Mouse (Mus musculus): ENCODE measurements at regions not wholly inside any gene's neighbourhood (a gene's known extent, or its start where the extent isn't known, plus 50 kb on each side); places are given as distances from the start of the nearest gene placed in this dataset.

DNA sequence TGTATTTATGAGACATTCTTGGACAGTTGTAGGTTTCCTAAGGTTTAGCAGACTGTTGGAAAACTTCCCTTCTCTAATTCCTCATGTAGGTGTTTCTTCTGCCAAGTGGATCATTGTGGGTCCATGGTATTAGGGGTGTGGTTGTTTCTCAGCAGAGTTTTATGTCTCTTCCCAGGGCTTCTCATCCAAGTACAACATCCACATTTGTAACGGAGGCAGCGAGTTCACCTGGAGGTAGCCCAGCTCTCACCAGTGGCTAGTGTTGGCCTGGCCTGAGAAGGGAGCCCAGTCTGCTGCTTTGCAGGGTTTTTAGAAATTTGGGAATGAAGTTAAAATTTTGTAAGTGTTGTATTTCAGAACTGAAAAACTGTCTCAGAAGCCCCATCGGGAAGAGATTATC, 122.4 kb downstream of the Wnt5a start:
- Histone ChIP-seq H3K27ac (no peak overlapping the region), H3K4me3 (replicated peaks) (no peak overlapping the region)
- WGBS = 67% methylated on average over 3 of the region's 3 CpGs

DNA sequence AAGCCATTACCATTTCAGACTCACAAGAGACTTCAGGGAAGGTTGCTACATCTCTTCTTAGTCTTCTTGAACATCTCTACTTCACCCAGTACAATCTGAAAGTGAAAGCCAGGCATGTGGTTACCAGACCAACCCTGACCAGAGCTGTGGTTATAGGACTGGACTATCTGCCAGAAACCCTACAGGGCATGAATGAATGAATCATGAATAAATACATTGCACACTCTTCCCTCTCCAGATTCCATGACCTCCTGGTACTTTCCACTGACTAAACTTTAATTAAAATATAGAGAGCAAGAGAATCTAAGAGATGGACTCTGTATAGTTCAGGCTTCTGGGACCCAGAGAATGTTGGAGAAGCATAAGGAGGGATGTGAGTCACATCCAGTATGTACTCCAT, 130.6 kb downstream of the Wnt5a start:
- no peaks in the 10 kb centered on the region for H3K36me3 ChIP-seq
- no peak overlapping the region for H3K4me3 ChIP-seq (replicated peaks)
- H3K4me1 ChIP-seq (replicated peaks) = no peaks in the 10 kb centered on the region
- no peak overlapping the region for H3K27ac ChIP-seq
- no peak for ATAC-seq
- H3K27me3 ChIP-seq (replicated peaks) = no peaks in the 10 kb centered on the region
- no peaks in the 10 kb centered on the region for H3K9me3 ChIP-seq
- no peak overlapping the region for H3K4me2 ChIP-seq (replicated peaks)
- H3K9ac ChIP-seq = no peak overlapping the region

More for the DNA sequence above, 122.4 kb downstream of the Wnt5a start:
- no peak overlapping the region for H3K9ac ChIP-seq
- H3K9me3 ChIP-seq = no peaks in the 10 kb centered on the region
- H3K4me1 ChIP-seq (replicated peaks) = no peaks in the 10 kb centered on the region
- no peaks in the 10 kb centered on the region for H3K27me3 ChIP-seq (replicated peaks)
- no peak for ATAC-seq
- no peaks in the 10 kb centered on the region for H3K36me3 ChIP-seq
- H3K4me2 ChIP-seq (replicated peaks) = no peak overlapping the region

DNA sequence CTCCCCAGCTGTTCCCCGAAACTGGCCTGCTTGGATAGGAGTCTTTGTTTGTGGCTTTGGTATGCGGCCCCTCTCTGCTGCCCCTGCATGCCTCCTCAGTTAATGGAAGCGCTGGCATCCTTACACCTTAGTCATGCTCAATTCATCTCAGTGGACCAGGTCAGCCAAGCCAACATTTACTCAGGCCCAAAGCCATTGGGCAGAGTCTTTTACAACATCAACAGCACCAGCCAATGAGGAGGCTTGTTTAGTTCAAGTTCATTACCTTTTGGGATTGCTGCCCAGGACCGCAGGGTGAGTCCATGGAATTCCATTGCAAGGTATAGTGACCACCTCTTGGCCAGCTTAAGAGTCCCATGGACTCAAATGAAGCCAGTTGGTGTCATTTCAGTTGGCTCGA, 134.5 kb downstream of the Wnt5a start:
- Histone ChIP-seq H3K4me3 (replicated peaks) (no peak overlapping the region), H3K9me3 (no peaks in the 10 kb centered on the region), H3K27ac (no peak overlapping the region), H3K27me3 (replicated peaks) (no peaks in the 10 kb centered on the region), H3K4me2 (replicated peaks) (no peak overlapping the region), H3K36me3 (no peaks in the 10 kb centered on the region), H3K9ac (no peak overlapping the region), H3K4me1 (replicated peaks) (no peaks in the 10 kb centered on the region)
- WGBS = 80% methylated on average over 5 of the region's 5 CpGs
- no peak for ATAC-seq

DNA sequence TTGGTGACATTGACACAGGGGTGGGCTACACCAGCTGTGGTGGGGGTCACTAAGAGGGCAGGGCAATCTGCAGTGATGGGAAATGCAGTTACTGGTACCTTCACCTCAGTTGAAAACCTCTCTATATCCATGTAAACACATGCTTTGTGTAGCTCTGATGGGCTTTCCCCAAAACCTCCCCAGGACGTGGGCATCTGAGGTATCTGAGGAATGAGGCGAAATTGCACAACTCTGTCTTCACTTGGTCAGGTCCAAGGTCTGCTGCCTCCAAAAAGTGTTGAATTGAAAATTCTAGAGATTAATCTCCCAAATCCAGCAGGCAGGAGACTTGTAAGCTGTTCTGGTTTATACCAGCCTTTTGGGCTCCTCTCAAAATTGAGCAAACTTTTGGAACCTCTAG, 141.3 kb downstream of the Wnt5a start:
- Histone ChIP-seq H3K9me3 (no peaks in the 10 kb centered on the region), H3K9ac (no peak overlapping the region), H3K4me3 (replicated peaks) (no peak overlapping the region), H3K4me1 (replicated peaks) (no peaks in the 10 kb centered on the region), H3K27ac (no peak overlapping the region), H3K36me3 (no peaks in the 10 kb centered on the region), H3K27me3 (replicated peaks) (no peaks in the 10 kb centered on the region), H3K4me2 (replicated peaks) (no peak overlapping the region)
- 76% methylated on average over 2 of the region's 2 CpGs for WGBS
- ATAC-seq = no peak

DNA sequence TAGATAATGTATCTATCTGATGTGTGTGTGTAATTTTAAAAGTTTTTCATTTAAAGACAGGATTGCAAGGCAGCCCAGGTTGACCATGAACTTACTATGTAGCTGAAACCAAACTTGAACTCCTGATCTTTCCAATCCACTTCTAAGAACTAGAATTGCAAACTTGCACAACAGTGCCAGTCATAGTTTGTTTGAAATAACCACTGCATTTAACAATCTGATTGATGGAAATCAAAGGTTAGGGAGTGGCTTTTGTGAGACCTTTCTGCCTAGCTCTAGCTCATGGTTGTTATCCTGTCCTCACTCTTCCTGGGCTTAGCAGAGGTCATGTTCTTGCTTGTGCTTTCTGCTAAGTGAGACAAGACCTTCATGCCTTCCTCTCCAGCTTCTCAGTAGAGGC, 144.9 kb downstream of the Wnt5a start:
- no peaks in the 10 kb centered on the region for H3K4me1 ChIP-seq (replicated peaks)
- H3K9ac ChIP-seq = no peak overlapping the region
- no peaks in the 10 kb centered on the region for H3K9me3 ChIP-seq
- no peaks in the 10 kb centered on the region for H3K36me3 ChIP-seq
- H3K4me2 ChIP-seq (replicated peaks) = no peak overlapping the region
- ATAC-seq = no peak
- no peaks in the 10 kb centered on the region for H3K27me3 ChIP-seq (replicated peaks)
- no peak overlapping the region for H3K4me3 ChIP-seq (replicated peaks)
- no peak overlapping the region for H3K27ac ChIP-seq

DNA sequence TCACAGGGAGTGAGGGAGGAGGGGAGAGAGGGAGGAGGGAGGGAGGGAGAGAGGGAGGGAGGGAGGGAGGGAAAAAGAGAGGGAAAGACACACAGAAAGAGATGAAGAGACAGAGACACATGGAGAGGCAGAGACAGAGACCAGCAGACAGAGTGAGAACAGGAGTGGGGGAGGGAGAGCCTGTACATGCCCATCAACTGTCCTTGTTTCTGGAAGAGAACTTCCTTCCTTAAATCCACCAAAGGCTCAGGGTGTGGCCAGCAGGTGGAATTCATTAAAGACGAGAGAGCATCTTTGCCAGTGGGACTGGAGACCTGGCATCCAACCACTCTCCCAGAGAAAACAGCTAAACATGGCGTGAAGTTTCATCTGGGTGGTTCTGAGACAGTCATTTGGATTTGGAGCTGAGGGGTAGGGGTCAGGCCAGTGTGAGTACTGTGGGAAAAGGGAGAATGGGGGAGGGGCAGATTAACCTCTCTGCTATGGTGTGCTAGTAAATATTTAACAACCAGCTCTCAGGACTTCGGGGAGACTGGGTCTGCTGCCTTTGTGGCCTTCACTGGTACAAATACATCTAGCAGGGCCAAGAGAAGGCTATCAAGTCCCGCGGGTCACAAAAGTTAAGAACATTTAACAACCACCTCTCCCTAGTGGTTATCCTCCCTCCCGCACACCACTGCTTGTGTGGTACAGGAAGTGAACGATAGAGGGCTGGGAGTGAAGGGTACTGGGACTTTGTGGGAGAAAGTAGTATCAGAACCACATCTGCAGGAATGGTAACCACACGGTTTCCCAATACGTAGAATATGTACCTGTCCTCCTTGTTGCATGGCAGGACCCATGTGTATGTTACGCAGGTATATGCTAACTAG, 148.7 kb downstream of the Wnt5a start:
- H3K36me3 ChIP-seq = no peaks in the 10 kb centered on the region
- 65% methylated on average over 10 of the region's 10 CpGs for WGBS
- H3K9ac ChIP-seq = no peak overlapping the region
- no peaks in the 10 kb centered on the region for H3K27me3 ChIP-seq (replicated peaks)
- H3K9me3 ChIP-seq = no peaks in the 10 kb centered on the region
- ATAC-seq = no peak
- H3K4me1 ChIP-seq (replicated peaks) = no peaks in the 10 kb centered on the region
- H3K4me2 ChIP-seq (replicated peaks) = no peak overlapping the region
- no peak overlapping the region for H3K27ac ChIP-seq
- H3K4me3 ChIP-seq (replicated peaks) = no peak overlapping the region

DNA sequence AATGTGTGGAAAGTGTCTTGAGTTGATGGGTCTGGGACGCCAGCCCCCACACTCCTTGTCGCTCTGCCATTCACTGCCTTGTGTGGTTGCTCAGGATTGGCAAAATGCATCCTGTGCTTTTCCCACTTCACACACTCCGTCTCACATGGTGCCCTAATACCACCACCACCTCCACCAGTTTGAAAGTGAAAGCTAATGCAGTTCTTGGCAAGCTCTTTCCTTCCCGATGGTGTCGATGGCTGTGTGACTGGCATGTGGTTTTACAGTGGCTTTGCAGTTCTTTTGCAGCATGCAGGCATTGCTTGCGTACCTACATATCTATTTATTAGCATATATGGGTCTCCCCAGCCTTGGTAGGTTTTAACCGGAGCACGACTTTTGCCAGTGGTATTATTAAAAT, 152.7 kb downstream of the Wnt5a start:
- ATAC-seq = no peak
- Histone ChIP-seq H3K27ac (no peak overlapping the region), H3K9ac (no peak overlapping the region), H3K4me1 (replicated peaks) (no peaks in the 10 kb centered on the region), H3K4me3 (replicated peaks) (no peak overlapping the region), H3K9me3 (no peaks in the 10 kb centered on the region), H3K4me2 (replicated peaks) (no peak overlapping the region), H3K27me3 (replicated peaks) (no peaks in the 10 kb centered on the region), H3K36me3 (no peaks in the 10 kb centered on the region)
- 84% methylated on average over 8 of the region's 8 CpGs for WGBS

DNA sequence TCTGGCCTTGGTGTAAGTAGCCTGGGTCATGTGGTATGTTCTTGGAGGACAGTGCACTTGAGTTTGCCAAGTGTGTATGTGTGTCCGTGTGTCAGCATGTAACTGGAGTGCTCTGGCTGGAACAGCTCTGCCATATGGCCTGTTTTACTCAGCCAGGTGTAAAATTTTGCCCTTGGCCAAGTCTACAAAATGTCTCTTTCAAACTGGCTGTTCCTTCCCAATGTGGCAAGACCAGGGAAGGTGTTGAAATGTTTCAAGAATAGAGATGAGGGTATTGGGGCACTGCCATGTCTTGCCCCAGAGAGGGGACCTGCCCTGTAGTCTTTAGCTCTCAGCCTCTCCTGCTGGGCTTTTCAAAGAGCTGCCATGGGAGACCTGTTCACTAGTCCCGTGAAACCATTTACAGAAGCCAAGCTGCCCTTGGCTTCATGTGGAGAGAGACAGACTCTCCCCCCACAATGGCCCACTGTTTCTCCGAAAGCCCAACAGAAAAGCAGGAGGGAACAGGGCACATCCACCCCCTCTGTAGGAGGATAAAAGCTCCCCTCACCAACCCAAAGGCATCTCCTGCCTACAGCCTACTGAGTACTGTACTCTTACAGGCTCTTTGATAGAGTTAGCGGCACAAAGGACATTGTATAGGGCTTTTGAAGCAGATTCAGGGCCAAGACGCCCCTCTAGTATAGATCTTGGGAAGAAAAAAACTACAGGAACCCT, 156.5 kb downstream of the Wnt5a start:
- Histone ChIP-seq H3K9me3 (no peaks in the 10 kb centered on the region), H3K9ac (no peak overlapping the region), H3K27me3 (replicated peaks) (no peaks in the 10 kb centered on the region), H3K4me3 (replicated peaks) (no peak overlapping the region), H3K27ac (no peak overlapping the region), H3K4me1 (replicated peaks) (no peaks in the 10 kb centered on the region), H3K4me2 (replicated peaks) (no peak overlapping the region), H3K36me3 (no peaks in the 10 kb centered on the region)
- no peak for ATAC-seq
- WGBS = 77% methylated on average over 5 of the region's 5 CpGs

DNA sequence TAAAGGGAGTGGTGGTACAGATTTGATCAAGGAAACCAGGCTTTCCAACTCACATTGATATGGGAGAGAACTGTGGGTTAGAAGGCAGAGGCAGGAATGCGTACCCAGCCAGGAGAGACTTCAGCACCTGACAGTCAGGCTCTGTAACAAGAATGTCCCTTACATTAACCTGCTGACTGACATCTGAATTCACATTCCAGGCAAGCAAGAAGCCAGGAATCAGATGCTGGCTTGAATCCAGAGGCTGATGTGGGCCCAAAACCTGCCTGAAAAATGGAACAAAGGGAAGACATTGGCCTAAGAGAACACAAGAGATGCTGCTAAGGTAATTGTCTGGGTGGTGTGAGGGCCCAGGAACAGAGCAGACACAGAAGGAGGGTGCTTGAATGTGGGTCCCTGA, 158.8 kb downstream of the Wnt5a start:
- no peak overlapping the region for H3K4me2 ChIP-seq (replicated peaks)

DNA sequence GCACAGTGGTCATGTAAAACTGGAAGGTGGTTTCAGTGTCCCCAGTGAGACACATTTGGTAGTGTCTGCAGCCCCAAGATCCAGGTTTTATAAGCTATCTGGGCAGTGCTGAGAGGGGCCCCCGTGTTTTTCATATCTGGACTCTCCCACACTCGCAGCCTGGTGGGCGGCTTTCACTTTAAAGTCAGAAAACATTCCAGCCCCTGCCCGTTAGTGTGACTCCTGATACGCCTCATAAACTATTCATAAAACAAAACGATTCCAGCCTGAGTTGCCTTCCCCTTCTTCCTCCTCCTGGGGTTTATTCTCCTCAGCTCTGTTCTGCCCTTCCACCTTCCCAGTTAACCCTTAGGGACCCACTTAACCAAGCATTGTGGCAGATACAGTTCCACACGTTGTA, 159.6 kb downstream of the Wnt5a start:
- Histone ChIP-seq H3K9ac (no peak overlapping the region), H3K4me3 (replicated peaks) (no peak overlapping the region), H3K27me3 (replicated peaks) (no peaks in the 10 kb centered on the region), H3K9me3 (no peaks in the 10 kb centered on the region), H3K27ac (no peak overlapping the region), H3K4me1 (replicated peaks) (no peaks in the 10 kb centered on the region), H3K4me2 (replicated peaks) (no peak overlapping the region; the same call in 1 of the 2 replicates), H3K36me3 (no peaks in the 10 kb centered on the region)
- 37% methylated on average over 7 of the region's 7 CpGs for WGBS
- ATAC-seq = no peak

More for the DNA sequence above, 158.8 kb downstream of the Wnt5a start:
- H3K9me3 ChIP-seq = no peaks in the 10 kb centered on the region
- no peak for ATAC-seq
- no peak overlapping the region for H3K4me3 ChIP-seq (replicated peaks)
- H3K4me1 ChIP-seq (replicated peaks) = no peaks in the 10 kb centered on the region
- H3K27ac ChIP-seq = no peak overlapping the region
- H3K9ac ChIP-seq = no peak overlapping the region
- 78% methylated on average over 1 of the region's 1 CpGs for WGBS
- no peaks in the 10 kb centered on the region for H3K27me3 ChIP-seq (replicated peaks)
- no peaks in the 10 kb centered on the region for H3K36me3 ChIP-seq

DNA sequence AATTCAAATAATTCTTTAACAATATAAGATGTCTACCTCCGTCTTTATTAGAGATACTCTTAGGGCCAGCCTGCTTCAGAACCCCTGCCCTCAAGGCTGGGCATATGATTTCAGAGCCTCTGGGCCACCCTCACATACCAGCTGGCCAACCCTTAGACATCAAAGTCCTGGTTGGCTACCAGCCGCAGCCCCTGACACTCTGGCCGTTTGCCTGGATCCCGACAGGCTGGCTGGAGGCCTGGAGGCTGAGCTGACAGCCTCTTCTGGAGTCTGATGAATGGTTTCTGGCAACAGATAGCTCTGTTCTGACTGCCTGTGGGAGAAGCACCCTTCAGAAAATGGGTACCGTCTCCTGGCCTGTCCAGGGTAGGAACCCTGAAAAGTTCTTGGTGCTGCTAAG, 170.9 kb downstream of the Wnt5a start:
- no peak overlapping the region for H3K9ac ChIP-seq
- peak; percentile 31; the same call in 1 of the 2 replicates for ATAC-seq
- H3K27me3 ChIP-seq (replicated peaks) = no peaks in the 10 kb centered on the region; the same call in 1 of the 2 replicates
- H3K27ac ChIP-seq = no peak overlapping the region
- no peaks in the 10 kb centered on the region for H3K9me3 ChIP-seq
- H3K4me3 ChIP-seq (replicated peaks) = no peak overlapping the region
- no peaks in the 10 kb centered on the region for H3K4me1 ChIP-seq (replicated peaks)
- WGBS = 29% methylated on average over 5 of the region's 5 CpGs
- H3K36me3 ChIP-seq = no peaks in the 10 kb centered on the region
- no peak overlapping the region for H3K4me2 ChIP-seq (replicated peaks)

DNA sequence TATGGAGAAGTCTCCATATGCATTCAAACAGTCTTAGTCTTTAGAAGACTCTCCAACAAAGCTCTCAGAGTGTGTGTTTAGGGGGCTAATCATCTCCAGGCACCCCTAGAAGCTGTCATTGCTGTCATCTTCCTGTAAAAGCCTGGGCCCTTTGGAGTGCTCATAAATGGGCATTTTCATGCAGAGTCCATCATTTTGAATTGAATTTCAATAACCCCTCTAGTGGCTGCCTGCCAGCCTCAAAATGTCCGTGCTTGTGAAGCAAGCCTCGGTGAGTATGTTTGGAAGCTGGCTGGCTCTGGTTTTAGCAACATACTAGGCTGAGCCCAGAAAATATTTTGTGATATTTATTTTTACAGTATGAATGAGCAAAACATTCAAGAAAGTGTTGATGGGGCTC, 195.2 kb downstream of the Wnt5a start:
- H3K36me3 ChIP-seq = no peaks in the 10 kb centered on the region
- ATAC-seq = no peak
- no peak overlapping the region for H3K4me2 ChIP-seq (replicated peaks)
- H3K27me3 ChIP-seq (replicated peaks) = no peaks in the 10 kb centered on the region
- H3K4me3 ChIP-seq (replicated peaks) = no peak overlapping the region
- H3K27ac ChIP-seq = no peak overlapping the region
- no peaks in the 10 kb centered on the region for H3K9me3 ChIP-seq
- no peaks in the 10 kb centered on the region for H3K4me1 ChIP-seq (replicated peaks)
- no peak overlapping the region for H3K9ac ChIP-seq
- WGBS = 60% methylated on average over 2 of the region's 2 CpGs

DNA sequence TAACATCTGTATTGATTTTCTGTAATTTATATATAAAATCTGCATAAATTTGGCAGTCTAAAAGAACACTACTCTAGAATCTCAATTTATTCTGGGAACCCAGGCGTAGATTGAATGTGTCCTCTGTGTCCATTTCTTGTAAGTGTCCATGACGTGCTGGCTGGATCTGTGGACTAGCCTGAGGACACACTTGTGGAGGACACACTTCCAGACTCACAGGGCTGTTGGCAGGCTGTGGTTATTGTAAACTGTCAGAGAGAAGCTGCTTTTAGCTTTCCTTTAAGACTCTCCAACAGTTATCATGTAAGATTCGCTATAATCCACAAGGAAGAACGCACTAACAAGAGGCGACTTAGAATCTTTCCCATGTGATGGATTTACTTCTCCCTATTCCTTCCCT, 200.2 kb downstream of the Wnt5a start:
- H3K9ac ChIP-seq = no peak overlapping the region
- H3K27ac ChIP-seq = no peak overlapping the region
- no peak overlapping the region for H3K4me2 ChIP-seq (replicated peaks)
- ATAC-seq = no peak
- H3K27me3 ChIP-seq (replicated peaks) = no peaks in the 10 kb centered on the region
- no peaks in the 10 kb centered on the region for H3K9me3 ChIP-seq
- no peaks in the 10 kb centered on the region for H3K36me3 ChIP-seq
- no peaks in the 10 kb centered on the region for H3K4me1 ChIP-seq (replicated peaks)
- WGBS = 85% methylated on average over 5 of the region's 5 CpGs
- no peak overlapping the region for H3K4me3 ChIP-seq (replicated peaks)

All from intestine, embryonic 15.5 days (tissue).